Mouse (Mus musculus): ENCODE results near the gene Tmem189.

The Tmem189 gene

GRCm38 (mm10) chr2:167593551-167594250, 95.9 kb downstream of the Tmem189 start:
- DNase-seq (ENCODE audit: low read depth, low spot score) = no peak
